Mouse (Mus musculus): ENCODE measurements around the gene Cdh23. TPM values are rescaled to one million over a fixed set of nuclear protein-coding genes. Genes with fewer than 3 reads are reported as not detected.
A peak's percentile ranks its signal among the peaks of the same experiment; 100 is the strongest.

Cdh23 gene
- total RNA-seq, 2 experiments from 2014 or later: 1.2 to 2.2 TPM

DNA sequence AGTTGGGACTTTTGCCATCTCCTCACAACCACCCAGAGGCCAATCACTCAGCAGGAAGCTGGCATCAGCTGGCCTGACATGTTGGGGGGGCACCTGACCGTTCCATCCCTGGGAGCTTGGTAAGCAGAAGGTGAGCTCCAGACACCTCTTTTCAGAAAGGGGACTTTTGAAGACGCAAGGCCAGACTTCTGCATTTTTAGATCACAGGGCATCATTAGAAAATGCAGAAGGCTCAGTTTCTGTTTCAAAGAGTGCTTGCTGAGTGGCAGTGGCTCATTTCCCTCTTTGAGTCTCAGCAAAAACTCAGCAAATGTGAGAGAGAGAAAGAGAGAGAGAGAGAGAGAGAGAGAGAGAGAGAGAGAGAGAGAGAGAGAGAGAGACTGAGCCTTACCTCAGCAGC lies 8.8 kb upstream of the Cdh23 start:
- H3K4me3 ChIP-seq: no peak overlapping the region
- intact Hi-C loops (cut with DNase I): no loop called here
- no peak overlapping the region for H3K27ac ChIP-seq
- no peak for DNase-seq (ENCODE audit: extremely low spot score in 1 of 2, low spot score in 2 of 2)
- no peak for TF ChIP-seq CTCF (IDR thresholded peaks at IDR 0.05)

DNA sequence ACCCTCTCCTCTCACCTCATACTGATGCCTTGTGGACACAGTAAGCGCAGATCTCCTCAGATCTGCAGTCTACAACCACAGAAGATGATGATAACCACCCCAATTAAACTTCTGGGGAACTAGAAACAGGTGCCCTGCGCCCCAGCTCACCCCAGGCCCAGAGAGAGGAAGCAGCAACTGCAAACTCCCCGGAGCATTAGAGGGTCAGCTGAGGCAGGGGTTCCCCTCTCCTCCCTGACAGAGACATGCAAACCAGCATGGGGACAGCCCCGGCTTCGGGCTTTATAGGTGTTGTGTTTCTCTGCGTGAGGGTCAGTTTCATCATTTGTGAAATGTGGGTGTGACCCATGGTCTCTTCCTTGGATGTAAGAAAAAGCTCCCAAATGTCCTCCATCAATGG lies 1.5 kb upstream of the Cdh23 start:
- no peak for DNase-seq (ENCODE audit: extremely low spot score in 1 of 2, low spot score in 2 of 2)
- Histone ChIP-seq H3K27ac (no peak overlapping the region), H3K4me3 (no peak overlapping the region)
- intact Hi-C loops (cut with DNase I): loop anchor here (1.0 to 5.0 kb wide), 4 partner anchors 59 to 390 kb away; no protein-coding TSS in a partner anchor
- TF ChIP-seq CTCF (IDR thresholded peaks at IDR 0.05): no peak

DNA sequence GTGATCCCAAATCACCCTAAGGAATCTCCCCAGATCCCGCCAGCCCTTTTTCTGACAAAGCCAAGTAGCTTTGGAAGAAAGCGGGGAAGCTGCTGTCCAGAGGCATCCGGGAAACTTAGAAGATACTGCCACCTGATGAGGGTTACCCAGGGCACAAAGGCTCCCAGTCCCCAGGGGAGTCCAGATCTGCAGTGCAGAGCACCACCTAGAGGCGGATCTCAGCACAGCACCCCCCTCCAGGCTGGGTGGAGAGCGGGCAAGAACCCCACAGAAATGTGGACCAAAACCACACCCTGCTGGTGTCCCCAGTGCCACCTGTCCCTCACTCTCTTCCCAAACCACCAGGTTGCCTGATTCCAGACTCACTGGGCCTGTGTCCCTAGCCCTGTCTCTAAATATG lies 685 bp upstream of the Cdh23 start:
- TF ChIP-seq CTCF (IDR thresholded peaks at IDR 0.05): peak; percentile 98
- Histone ChIP-seq H3K27ac (no peak overlapping the region), H3K4me3 (no peak overlapping the region)
- intact Hi-C loops (cut with DNase I): loop anchor here (1.0 to 5.0 kb wide), 4 partner anchors 60 to 390 kb away; no protein-coding TSS in a partner anchor
- peak; percentile 58 to 77 for DNase-seq (ENCODE audit: extremely low spot score in 1 of 2, low spot score in 2 of 2)

GRCm38 (mm10) chr10:60691671-60692390 lies 4.5 kb downstream of the Cdh23 start:
- no peak for DNase-seq (ENCODE audit: extremely low spot score in 1 of 2, low spot score in 2 of 2)
- Histone ChIP-seq H3K4me3 (no peak overlapping the region), H3K27ac (no peak overlapping the region)
- TF ChIP-seq CTCF (IDR thresholded peaks at IDR 0.05): no peak
- intact Hi-C loops (cut with DNase I): no loop called here

- intact Hi-C loops (cut with DNase I): no loop called here
- Histone ChIP-seq H3K4me3 (no peak overlapping the region), H3K27ac (no peak overlapping the region)
- no peak for TF ChIP-seq CTCF (IDR thresholded peaks at IDR 0.05)
- no peak for DNase-seq (ENCODE audit: extremely low spot score in 1 of 2, low spot score in 2 of 2)
Observed at GRCm38 (mm10) chr10:60690960-60691359, 5.3 kb downstream of the Cdh23 start.

GRCm38 (mm10) chr10:60689396-60689795 lies 6.9 kb downstream of the Cdh23 start:
- TF ChIP-seq CTCF (IDR thresholded peaks at IDR 0.05): no peak
- intact Hi-C loops (cut with DNase I): loop anchor here (5.0 kb wide), 1 partner anchor 82 kb away; no protein-coding TSS in a partner anchor
- no peak for DNase-seq (ENCODE audit: extremely low spot score in 1 of 2, low spot score in 2 of 2)
- Histone ChIP-seq H3K27ac (no peak overlapping the region), H3K4me3 (no peak overlapping the region)

- H3K4me3 ChIP-seq: peak overlapping the region; percentile 75
- H3K27ac ChIP-seq: no peak overlapping the region; the same call in 1 of the 2 replicates
- DNase-seq (ENCODE audit: extremely low spot score in 1 of 2, low spot score in 2 of 2): peak; percentile 58 to 66
- peak; percentile 68 for TF ChIP-seq CTCF (IDR thresholded peaks at IDR 0.05)
- intact Hi-C loops (cut with DNase I): loop anchor here (1.0 to 5.0 kb wide), 3 partner anchors 80 to 270 kb away; no protein-coding TSS in a partner anchor
Observed at GRCm38 (mm10) chr10:60687011-60687776, 9.1 kb downstream of the Cdh23 start.

GRCm38 (mm10) chr10:60686641-60686975 lies 9.7 kb downstream of the Cdh23 start:
- intact Hi-C loops (cut with DNase I): loop anchor here (2.0 to 5.0 kb wide), 2 partner anchors 79 to 270 kb away; no protein-coding TSS in a partner anchor
- DNase-seq (ENCODE audit: extremely low spot score in 1 of 2, low spot score in 2 of 2): peak in 1 of 2 experiments; percentile 18
- Histone ChIP-seq H3K4me3 (peak overlapping the region; percentile 75), H3K27ac (no peak overlapping the region)
- no peak for TF ChIP-seq CTCF (IDR thresholded peaks at IDR 0.05)

GRCm38 (mm10) chr10:60685764-60686640 lies 10.3 kb downstream of the Cdh23 start:
- intact Hi-C loops (cut with DNase I): loop anchor here (2.0 to 5.0 kb wide), 2 partner anchors 79 to 269 kb away; no protein-coding TSS in a partner anchor
- Histone ChIP-seq H3K4me3 (peak overlapping the region; percentile 75), H3K27ac (no peak overlapping the region)
- no peak for TF ChIP-seq CTCF (IDR thresholded peaks at IDR 0.05)
- DNase-seq (ENCODE audit: extremely low spot score in 1 of 2, low spot score in 2 of 2): no peak

DNA sequence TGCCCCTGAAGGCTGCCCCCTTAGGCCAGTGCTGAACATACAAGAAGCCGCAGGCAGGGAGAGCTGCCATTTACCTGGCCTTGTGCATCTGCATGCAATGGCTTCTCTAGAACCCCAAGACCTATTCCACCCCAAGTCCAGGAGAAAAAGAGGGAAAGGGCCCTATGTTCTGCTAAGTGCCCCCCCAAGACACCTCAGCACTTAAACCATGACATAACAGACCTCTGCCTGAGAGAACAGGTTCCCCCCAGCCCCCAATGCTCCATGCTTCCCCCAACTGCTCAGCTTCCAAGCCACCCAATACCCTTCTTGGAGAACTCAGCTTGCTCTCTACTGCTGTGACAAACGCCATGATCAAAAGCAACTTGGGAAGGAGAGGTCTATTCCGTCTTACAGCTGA lies 17.4 kb downstream of the Cdh23 start:
- H3K27ac ChIP-seq: no peak overlapping the region
- DNase-seq (ENCODE audit: extremely low spot score in 1 of 2, low spot score in 2 of 2): no peak
- no peak for TF ChIP-seq CTCF (IDR thresholded peaks at IDR 0.05)
- intact Hi-C loops (cut with DNase I): no loop called here
- no peak overlapping the region for H3K4me3 ChIP-seq

- Histone ChIP-seq H3K4me3 (no peak overlapping the region), H3K27ac (no peak overlapping the region)
- no peak for DNase-seq (ENCODE audit: extremely low spot score in 1 of 2, low spot score in 2 of 2)
- intact Hi-C loops (cut with DNase I): no loop called here
- no peak for TF ChIP-seq CTCF (IDR thresholded peaks at IDR 0.05)
Observed at GRCm38 (mm10) chr10:60677319-60677718, 19.0 kb downstream of the Cdh23 start.
